Mouse (Mus musculus): ENCODE data around the gene Alg5. TPM values are rescaled to one million over a fixed set of nuclear protein-coding genes. Genes with fewer than 3 reads are reported as not detected.
"Not testable (repeated sequence)": the region's sequence is repeated elsewhere in the genome, so short reads cannot be mapped to it uniquely, and the experiment has no call there.

Alg5 gene
- polyA plus RNA-seq (2017; shearing (Covaris generic)) = 10 to 100 TPM; 71.1 to 93.1 (median 79.9) TPM

DNA sequence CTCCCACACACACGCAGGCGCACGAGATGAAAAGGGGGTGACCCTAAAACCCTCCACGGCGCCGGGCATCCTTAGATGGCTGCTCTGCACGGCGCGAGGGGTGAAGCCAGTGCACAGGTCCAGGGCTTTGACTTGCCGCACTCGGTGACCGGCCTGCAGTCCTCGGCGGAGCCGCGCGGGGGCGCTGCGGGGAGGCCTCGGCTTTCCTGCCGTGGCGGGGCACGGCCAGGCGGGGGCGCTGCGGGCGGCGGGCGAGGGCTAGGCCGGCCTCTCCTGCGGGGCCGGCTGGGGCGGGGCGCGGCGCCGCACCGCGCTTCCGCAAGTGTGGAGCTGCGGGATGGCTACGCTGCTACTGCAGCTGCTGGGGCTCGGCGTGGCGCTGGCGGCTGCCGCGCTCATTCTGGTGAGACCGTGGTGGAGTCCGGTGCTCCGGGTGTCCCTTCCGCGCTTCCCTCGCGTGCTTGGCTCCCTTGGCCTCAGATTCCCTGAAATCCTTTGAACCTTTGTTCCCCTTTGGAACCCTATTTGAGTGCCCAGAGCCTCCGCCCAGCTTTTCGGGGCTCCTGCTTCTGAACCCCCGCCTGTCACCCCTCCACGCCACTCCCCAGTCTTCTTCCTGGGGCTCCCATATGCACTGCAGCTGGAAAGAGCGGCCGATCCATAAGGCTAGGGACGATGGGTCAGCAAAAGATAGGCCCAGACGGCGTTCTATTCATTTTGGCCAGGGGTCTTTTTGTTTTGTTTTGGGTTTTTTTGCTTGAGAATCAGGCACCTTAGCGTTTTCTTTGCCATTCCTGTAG, at the start of gene Alg5, which contains the start of gene Exosc8:
Gene Alg5 (plus strand): TSS at position 293 of the 800 bp plus-strand sequence.
Gene Exosc8 (minus strand): TSS at position 147 of the 800 bp plus-strand sequence.
- peak; percentile 74 for ATAC-seq

DNA sequence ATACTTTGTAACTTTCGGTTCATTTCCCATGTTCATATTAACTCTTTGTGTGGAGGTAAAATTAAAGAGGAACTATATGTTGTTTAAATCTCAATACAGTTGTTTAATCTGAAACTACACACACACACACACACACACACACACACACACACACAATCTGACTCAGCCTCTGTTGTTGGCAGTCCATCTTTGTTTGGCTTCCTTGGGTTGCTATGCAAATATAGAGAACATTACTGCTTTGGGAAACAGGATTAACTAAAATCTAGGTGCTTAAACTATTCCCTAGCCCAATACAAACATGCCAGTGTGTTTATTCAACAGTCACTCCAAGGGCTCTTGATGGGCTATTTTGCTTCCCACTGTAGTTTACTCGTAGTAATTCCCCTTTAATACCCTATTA, 48.1 kb upstream of the Alg5 start:
- ATAC-seq = no peak

DNA sequence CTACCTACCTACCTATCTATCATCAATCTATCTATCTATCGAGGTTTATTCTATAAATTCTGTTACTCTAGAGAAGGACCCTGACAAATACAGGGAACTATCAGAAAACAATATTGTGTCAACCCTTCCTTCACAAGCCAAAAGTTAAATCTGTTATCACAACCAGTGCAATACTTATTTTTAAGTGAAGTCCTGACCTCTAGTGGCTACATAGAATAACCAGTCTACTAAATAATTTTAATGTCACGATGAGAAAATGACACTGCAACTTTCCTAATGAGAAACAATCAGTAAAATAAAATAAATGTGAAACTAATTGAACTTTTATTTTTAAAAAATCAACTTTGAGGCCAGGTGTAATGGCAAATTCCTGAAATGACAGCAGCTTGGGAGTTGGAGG, 46.2 kb upstream of the Alg5 start:
- ATAC-seq = no peak

DNA sequence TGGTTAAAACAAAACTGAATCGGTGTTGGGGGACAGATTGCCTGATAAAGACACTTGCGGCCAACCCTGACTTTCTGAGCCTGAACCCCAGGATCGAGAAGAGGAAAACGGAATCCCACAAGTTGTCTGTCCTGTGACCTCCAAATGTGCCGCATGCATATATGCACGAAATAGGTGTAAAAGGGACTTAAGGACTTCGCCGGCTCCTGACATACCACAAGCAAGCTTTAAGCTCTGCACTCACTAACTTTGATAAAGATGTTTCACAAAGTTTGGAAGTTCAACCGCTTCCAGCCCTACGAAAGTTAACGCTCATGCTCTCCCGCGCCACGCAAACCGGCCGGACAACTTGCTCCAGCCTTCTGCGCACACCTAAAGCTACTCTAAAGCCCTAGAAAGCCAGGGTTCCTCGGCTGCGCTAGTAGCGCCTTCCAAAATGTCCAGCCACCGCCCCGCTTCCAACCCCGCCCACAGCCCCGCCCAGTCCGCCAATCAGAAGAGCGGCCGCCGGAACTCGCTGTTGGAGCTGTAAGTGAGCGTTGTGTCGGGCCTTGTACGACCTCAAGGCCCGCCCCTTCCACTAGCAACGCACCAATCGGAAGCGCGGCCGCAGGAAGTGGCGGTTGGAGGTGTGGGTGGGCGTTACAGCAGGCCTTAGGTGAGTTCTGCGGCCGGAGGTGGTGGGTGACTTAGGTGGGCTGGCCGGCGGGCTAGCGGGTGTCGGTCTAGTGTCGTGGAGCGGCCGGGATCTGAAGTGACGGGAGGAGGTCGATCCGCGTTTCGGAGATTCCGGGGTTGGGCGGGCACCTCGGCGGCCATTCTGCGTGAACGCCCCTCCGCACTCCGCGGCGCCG, 42.9 kb upstream of the Alg5 start, which contains the start of gene Supt20:
Gene Supt20 (plus strand): TSS at position 606 of the 854 bp plus-strand sequence.
- peak; percentile 96 for ATAC-seq

DNA sequence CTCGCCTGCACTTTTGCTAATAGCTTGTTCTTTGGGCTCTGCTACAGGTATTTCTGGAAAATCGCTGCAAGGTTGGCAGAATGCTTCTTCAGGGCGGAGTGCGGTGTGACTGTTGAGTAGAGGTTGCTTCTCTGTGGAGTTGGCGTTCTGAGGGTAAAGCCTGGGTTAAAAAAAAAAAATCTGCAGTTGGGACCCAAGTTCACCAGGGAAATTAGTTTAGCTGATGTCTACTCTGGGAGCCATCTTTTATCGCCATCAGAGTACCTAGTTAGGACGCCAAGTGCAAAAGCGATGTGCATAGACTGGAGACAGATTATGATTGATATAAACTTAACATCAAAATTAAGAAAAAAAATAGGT, 42.3 kb upstream of the Alg5 start:
- peak; percentile 28 for ATAC-seq

DNA sequence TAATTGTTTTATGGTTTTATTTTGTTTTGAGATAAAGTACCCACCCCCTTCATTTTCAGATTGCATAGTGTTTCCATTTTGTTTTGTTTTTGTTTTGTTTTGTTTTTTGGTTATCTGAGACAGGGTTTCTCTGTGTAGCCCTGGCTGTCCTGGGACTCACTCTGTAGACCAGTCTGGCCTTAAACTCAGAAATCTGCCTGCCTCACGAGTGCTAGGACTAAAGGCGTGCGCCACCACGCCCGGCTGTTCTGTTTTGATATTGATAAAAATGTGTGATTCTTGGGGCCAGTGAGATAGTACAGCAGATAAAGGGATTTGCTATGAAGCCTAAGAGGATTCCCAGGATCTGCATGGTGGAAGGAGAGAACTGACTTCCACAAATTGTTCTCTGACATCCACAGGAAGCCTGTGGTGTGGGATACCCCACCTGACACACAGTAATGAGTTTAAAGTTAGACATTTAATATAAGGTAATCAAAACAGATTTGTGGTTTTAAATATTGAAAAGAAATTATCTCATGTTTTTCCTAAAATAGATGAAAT, 35.5 kb upstream of the Alg5 start:
- no peak for ATAC-seq

DNA sequence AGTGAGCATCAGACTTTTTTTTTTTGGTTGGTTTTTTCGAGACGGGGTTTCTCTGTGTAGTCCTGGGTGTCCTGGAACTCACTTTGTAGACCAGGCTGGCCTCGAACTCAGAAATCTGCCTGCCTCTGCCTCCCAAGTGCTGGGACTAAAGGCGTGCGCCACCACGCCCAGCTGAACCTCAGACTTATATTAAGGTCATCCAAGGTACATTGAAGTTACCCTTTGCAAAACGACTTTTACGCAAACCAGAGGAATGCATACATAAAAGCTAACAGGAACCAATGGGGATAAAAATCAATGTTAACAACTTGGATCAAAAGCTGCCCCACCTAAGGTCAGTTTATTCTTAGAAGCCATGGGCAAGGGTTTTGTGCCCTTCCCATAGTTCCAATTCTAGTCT, 31.2 kb upstream of the Alg5 start:
- ATAC-seq = not testable (repeated sequence)

DNA sequence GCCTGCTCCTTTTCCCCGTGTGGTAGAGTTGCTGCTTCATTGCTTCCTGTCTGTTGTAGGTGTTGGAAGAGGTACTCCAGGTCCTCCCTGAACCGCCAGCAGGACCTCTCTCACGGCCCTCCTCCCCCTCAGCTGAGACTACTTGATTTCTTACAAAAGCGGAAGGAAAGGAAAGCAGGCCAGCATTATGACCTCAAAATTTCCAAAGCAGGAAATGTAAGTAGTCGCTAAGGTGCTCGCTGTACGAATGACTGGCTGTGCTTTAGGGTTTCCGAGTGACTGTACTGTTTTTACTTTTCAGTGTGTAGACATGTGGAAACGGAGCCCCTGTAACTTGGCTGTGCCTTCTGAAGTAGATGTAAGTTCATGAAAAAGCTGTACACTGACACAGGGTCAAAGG, 26.4 kb upstream of the Alg5 start:
- peak; percentile 94 for ATAC-seq

DNA sequence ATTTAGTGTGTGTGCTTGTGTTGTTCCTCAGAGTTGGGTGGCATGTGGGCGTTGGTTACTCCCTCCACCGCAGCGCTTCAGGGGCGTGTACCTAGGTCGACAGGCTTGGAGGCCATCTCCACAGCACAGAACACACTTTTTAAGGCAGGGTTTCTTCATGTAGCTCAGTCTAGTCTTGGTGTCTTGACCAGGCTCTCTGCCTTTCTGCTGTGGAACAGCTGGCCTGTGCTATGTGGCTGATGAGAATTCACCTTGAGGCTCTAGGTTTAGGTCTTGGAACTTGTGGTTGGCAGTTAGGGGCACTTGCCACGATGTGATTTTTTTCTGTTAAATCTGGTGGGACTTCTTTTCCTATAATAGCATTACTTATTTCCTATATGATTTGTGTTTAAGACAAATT, 21.1 kb upstream of the Alg5 start, which contains the start of gene Gm21958:
Gene Gm21958 (minus strand): TSS at position 101 of the 400 bp plus-strand sequence.
- ATAC-seq = no peak

DNA sequence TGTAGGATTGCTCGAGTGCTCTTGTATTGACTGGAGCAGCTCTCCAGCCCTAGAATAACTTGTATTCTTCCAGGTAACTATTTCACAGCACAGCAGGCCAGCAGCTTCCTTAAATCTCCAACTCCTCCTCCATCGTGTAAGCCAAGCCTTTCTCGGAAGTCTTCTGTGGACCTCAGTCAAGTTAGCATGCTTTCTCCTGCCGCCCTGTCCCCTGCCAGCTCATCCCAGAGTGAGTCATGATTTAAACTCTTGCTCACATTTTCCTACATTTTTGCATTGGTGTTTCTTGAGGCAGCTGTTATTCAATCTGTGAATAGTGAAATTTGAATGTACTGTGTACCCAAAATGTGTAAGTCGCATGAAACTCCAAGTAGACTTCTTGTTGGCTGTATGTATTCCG, 19.9 kb upstream of the Alg5 start:
- ATAC-seq = no peak

DNA sequence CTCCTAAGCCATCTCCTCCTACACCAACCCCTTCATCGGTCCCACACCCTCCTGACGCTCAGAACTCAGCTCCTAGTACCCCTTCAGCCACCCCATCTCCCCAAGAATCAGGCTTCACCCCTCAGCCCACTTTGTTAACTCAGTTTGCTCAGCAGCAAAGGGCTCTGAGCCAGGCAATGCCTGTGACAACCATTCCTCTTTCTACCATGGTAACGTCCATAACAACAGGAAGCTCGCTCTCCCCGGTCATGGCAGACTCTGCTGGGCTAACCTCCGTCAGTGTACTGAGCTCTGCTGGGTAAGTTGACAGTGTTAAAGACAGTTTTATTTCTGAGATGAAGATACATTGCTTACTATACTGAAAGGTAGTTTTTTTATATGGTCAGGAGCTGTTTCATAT, 18.0 kb upstream of the Alg5 start:
- ATAC-seq = no peak

DNA sequence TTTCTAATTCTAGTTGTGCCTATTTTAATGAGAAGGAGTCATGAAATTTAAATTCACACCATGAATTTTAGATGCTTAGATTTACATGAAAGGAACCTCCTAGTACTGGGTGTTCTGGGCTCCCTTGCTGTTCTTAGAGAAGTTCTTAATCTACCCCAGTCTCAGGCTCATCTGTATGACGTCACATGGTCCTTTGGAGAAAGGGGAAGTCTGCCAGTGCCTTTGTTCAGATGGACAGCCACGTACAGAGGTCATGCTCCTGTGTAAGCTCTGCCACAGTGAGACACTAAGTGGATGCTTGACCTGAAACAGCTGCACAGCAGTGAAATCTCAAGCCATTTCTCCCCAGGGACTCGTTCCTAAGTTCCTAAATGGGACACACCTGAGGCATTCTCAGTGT, 16.4 kb upstream of the Alg5 start:
- ATAC-seq = no peak

DNA sequence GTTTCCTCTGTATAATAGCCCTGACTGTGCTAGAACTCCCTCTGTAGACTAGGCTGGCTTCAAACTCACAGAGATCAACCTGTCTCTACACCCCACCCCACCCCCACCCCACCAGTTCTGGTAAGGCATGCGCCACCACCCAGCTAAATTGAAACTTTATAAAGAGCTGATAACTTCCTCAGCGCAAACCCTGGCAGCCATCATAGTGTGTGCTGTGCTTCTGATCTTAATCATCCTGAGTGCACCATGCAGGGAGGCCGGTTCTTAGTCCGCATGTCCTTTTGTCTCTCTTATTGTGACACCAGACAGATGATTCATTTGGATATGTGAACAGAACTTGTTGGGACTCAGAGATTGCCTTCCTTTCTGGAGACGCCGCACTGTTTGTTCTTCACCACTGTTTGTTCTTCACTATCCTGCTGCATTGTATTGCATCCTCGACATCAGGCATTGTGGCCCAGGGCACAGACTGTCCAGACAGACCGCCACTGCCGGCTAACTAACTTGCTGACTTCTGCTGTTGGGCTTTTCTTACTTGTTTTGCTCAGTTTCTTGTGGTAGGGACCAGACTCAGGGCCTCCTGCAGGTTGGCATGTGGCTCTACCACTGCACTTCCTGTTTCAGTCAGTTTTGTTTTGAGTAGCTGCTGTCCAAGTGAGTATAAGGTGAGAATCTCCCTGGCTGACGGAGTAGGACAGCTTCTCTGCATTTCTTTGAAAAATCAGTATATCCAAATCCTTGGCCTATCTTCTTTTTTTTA, 11.4 kb upstream of the Alg5 start:
- ATAC-seq = peak; percentile 90

DNA sequence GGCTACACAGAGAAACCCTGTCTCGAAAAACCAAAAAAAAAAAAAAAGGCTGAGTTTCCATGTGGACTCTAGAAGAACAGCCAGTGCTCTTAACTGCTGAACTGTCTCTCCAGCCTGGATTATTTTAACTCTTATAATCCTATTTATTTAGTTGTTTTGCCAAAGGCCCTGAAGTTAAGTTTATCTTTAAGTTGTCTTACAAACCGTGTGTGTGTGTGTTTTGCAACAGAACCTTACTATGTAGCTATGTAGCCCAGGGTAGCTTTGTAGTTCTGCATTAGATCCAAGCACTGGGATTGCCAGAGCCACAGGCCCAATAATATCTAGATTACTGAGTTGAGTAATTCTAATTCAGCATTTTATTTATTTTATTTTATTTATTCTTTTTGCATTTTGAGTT, 10.0 kb upstream of the Alg5 start:
- ATAC-seq = no peak

DNA sequence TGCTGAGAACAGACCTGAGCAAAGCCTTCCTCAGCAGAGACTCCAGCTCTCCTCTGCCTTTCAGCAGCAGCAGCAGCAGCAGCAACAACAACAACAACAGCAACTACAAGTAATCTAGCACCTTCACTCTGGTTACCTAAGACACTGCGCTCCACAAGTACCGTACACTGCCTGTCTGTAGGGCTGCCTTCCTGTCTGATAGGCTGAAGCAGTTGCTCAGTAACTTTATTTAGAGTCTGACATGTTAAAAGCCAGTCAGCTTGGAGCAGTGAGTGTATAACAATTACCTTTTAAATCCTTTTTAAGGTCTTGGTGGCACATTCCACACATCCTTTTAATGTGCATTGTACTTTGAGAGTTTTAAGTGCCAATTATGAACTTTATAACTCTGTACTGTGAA, 7.8 kb upstream of the Alg5 start:
- peak; percentile 6 for ATAC-seq

DNA sequence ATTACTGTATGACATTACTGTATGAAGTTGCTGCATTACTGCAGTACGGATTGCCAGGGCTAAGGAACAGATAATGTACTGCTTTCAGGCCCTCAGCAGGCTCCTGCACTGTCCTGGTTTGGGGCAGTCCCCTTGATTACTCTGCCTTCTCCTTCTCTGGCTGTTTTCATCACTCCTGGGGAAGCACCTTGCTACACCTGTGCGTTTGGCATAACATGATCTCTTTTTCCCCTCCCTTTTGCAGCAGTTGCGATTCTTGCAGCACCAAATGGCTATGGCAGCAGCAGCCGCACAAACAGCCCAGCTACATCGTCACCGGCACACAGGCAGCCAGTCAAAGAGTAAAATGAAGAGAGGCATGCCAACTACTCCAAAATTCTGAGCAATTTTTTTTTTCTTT, 7.2 kb upstream of the Alg5 start:
- no peak for ATAC-seq

DNA sequence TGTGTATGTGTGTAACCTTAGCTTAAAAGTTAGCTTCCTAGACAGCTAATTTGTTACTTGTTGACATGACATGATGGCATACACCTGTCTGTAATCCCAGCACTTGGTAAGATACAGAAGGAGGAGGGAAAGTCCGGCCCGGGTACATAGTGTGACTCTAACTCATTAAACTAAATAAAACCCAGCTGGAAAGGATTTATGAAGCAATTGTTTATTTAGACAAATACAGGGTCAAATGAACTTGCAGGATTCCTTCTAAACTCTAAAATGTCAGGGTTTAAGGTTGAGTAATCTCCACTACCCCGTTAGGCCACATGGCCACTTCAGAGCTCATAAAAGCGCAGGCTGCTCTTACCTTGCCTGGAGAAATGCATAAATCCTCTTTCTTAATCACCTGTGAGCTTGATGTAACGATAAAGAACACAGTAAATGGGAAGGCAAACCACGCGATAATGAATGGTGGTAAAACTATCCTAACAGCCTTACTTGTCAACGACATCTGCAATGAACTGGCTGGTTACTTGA, 3.7 kb upstream of the Alg5 start:
- no peak for ATAC-seq

DNA sequence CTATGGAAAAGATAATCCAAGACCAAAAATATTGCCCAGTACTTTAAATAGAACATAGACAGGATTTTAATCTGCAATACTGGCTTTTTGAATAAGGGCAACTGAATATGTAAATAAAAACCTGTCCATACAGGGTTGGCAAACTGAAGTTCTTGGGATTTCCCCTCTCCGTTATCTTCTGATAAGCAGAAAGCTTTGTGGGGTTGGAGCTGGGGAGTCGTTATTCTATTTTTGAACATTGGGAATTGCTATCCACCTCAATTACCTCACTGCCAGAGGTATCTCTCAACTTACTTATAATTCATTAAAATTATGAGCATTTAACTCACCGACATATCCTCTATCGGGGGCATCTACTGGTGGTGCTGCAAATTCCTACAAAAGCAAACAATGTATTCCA, 3.0 kb upstream of the Alg5 start:
- no peak for ATAC-seq

DNA sequence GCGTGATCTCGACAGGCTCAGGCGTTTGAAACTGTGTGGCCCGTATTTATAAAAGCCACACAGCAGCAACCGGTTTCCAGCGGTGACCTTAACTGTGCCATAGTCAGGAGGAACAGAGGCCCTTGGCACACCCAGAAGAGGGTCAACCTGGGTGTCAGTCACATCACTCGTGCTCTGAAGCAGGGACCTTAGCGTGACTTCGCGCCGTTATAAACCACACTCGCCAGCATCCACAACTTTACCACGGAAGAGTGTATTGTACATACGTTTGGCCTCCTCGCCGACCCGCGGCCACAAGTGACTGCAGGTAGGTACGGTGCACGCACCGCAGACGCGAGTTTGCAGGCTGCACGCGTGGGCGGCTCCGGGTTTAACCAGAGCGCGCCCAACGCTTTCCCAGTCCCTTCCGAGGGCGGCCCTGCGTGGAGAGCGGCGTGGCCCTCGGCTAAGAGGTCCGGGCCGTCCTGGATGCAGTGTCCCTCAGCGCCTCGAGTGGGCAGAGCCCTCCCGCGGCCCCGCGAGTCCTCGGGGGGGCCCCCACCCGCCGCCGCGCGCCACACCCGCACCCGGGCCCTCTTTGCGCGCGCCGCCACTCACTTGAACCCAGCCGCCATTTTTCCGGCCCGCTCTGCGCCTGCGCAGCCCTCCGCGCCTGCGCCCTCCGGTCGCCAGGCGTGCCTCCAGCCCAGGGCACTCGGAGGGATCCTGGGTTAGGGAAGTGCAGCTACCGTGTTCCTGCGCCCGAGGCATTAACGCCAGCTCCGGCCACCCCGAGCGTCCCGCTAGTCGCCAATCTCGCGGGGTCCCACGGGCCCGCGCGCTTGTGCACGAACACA, 710 bp upstream of the Alg5 start:
- ATAC-seq = peak; percentile 74

DNA sequence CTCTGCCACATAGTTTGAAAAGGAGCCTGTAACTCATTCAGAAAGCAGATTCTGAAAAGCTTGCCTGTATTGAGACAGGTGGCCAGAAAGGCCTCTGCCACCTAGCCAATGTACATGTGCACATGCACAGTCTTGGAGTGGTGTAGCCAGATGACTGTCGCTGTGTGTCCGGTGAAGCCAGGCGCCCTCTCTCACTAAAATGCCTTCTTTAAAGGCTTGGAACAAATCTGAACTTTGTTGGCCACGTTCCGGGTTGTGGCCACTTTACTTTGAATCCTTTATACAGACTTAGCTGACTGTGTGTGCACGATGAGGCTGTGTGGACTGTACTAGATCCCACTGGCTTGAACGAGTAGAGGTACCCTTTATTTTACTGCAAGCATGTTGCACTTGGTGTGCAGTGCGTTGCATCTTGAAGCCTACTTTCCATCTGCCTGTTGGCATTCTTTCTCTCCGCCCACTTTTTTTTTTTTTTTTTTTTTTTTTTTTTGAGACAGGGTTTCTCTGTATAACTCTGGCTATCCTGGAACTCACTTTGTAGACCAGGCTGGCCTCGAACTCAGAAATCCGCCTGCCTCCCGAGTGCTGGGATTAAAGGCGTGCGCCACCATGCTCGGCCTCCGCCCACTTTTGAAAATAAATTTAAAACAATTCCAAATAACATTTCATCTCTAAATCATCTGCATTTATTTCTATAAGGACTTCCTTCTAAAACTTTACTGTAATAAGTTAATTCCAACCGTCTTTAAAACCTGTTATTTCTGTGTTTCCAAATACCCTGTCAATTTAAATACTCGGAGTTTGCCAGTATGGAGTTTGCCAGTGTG, 975 bp downstream of the Alg5 start:
- ATAC-seq = no peak
